8 mouse cellular contexts compared by ENCODE assay signal in the genomic region with DNA sequence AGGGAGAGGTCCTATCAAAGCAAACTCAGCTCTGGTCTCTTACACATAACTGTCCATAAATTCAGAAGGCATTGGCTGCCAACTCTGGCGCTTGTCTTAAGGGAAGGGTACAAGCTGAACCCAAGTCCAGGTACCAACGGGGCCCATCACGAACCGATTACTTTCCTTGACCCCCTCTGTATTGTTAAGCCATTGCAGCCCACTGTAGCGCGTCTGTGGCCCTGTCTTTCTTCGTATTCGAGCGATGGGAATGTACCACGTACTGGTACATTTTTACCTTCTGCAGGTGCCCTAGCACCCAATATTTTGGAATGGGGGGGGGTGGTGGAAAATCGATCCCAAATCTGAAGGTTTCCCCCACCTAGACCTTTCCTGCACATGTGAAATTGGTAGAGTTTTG. TPM values are rescaled to one million over a fixed set of nuclear protein-coding genes. Genes with fewer than 3 reads are reported as not detected.
DNase-seq lines count a peak whose midpoint lies in the region; ATAC-seq and TF ChIP-seq lines count a peak whose summit lies in the region.

No protein-coding gene starts in this region.

- no peak for TF ChIP-seq CTCF in lung, postnatal 0 days (IDR thresholded peaks at IDR 0.05)

- H3K27ac ChIP-seq in lung, postnatal 0 days (ENCODE audit: low read length), result no peak overlapping the region
- H3K27ac ChIP-seq in limb, embryonic 14.5 days (replicated peaks; ENCODE audit: low read depth, low read length), result no peak overlapping the region
- peak overlapping the region; percentile 93; the same call in 1 of the 2 replicates for H3K27ac ChIP-seq in stomach, embryonic 15.5 days

- peak overlapping the region; percentile 36; the same call in 1 of the 2 replicates for H3K4me2 ChIP-seq in lung, postnatal 0 days (replicated peaks; ENCODE audit: low read depth, low read length)
- peak overlapping the region; percentile 39 for H3K4me2 ChIP-seq in limb, embryonic 14.5 days (replicated peaks; ENCODE audit: low read depth, low read length, severe bottlenecking)
- peak overlapping the region; percentile 50 for H3K4me2 ChIP-seq in stomach, embryonic 15.5 days

- H3K36me3 ChIP-seq in lung, postnatal 0 days (ENCODE audit: insufficient read depth, low read length), result no peaks in the 10 kb centered on the region
- H3K36me3 ChIP-seq in limb, embryonic 14.5 days (ENCODE audit: control insufficient read depth, insufficient read depth, low read length), result no peaks in the 10 kb centered on the region
- no peaks in the 10 kb centered on the region for H3K36me3 ChIP-seq in stomach, embryonic 15.5 days

- peaks cover 12% of the 10 kb centered on the region for H3K4me1 ChIP-seq in lung, postnatal 0 days (ENCODE audit: insufficient read depth, low read depth, low read length)
- peaks cover 22% of the 10 kb centered on the region for H3K4me1 ChIP-seq in limb, embryonic 14.5 days (ENCODE audit: control insufficient read depth, insufficient read depth, low read length)
- peaks cover 32% of the 10 kb centered on the region for H3K4me1 ChIP-seq in stomach, embryonic 15.5 days

- no peaks in the 10 kb centered on the region for H3K9me3 ChIP-seq in lung, postnatal 0 days (ENCODE audit: low read length)
- no peaks in the 10 kb centered on the region for H3K9me3 ChIP-seq in limb, embryonic 14.5 days (ENCODE audit: control insufficient read depth, low read length)
- H3K9me3 ChIP-seq in stomach, embryonic 15.5 days, result no peaks in the 10 kb centered on the region

- DNase-seq in cerebellum, adult 9-10 months, result peak; percentile 65
- no peak for DNase-seq in cerebellum, adult 11-12 months
- no peak for DNase-seq in lung, postnatal 0 days (ENCODE audit: low spot score)
- no peak for DNase-seq in lung, postnatal 4 days
- no peak for DNase-seq in limb, embryonic 14.5 days (ENCODE audit: low spot score)
- no peak for DNase-seq in layer of hippocampus, adult 9-11 months
- no peak for DNase-seq in embryo, embryonic 10.5 days (ENCODE audit: low spot score)

- 83% methylated on average over 11 of the region's 11 CpGs for WGBS in lung, postnatal 0 days
- 81% methylated on average over 11 of the region's 11 CpGs for WGBS in limb, embryonic 14.5 days
- 87% methylated on average over 11 of the region's 11 CpGs for WGBS in stomach, embryonic 15.5 days

- TF ChIP-seq EP300 in lung, postnatal 0 days (IDR thresholded peaks at IDR 0.05), result no peak

- no peak for TF ChIP-seq POLR2A in limb, embryonic 14.5 days (IDR thresholded peaks at IDR 0.05; ENCODE audit: borderline replicate concordance, extremely low read depth, insufficient read depth, insufficient read length)

- no peak for ATAC-seq in lung, postnatal 0 days
- ATAC-seq in limb, embryonic 14.5 days (ENCODE audit: low FRiP score, low read depth), result no peak
- ATAC-seq in stomach, embryonic 15.5 days (ENCODE audit: insufficient read depth, low FRiP score, low read depth), result no peak

- no peak overlapping the region for H3K9ac ChIP-seq in lung, postnatal 0 days (replicated peaks; ENCODE audit: low read depth)
- H3K9ac ChIP-seq in limb, embryonic 14.5 days (ENCODE audit: low read depth, low read length, severe bottlenecking), result no peak overlapping the region
- H3K9ac ChIP-seq in stomach, embryonic 15.5 days, result no peak overlapping the region

- H3K4me3 ChIP-seq in lung, postnatal 0 days (ENCODE audit: low read depth, low read length), result no peak overlapping the region
- peak overlapping the region; percentile 22; the same call in 1 of the 2 replicates for H3K4me3 ChIP-seq in limb, embryonic 14.5 days (replicated peaks; ENCODE audit: low read length)
- H3K4me3 ChIP-seq in stomach, embryonic 15.5 days (replicated peaks), result peak overlapping the region; percentile 32; the same call in 1 of the 2 replicates

- H3K27me3 ChIP-seq in lung, postnatal 0 days (replicated peaks; ENCODE audit: insufficient read depth, low read length), result no peaks in the 10 kb centered on the region
- H3K27me3 ChIP-seq in limb, embryonic 14.5 days (ENCODE audit: control insufficient read depth, insufficient read depth, low read length), result no peaks in the 10 kb centered on the region
- no peaks in the 10 kb centered on the region for H3K27me3 ChIP-seq in stomach, embryonic 15.5 days (replicated peaks)

RNA-seq across cellular contexts. Expression of a gene that starts 1.6 kb away (rescaled TPM):
- polyA plus RNA-seq in lung, postnatal 0 days (2015; fragmentation: Nextera tagmentation; extraction: Ambion mirVana), result 62.9 and 70.0 TPM in 2 replicates
- polyA plus RNA-seq in limb, embryonic 14.5 days (2012; rRNA removed), result 47.8 and 71.0 TPM in 2 replicates
- 54.4 and 55.2 TPM in 2 replicates for polyA plus RNA-seq in limb, embryonic 14.5 days (2014; fragmentation: Nextera tagmentation; extraction: Ambion mirVana)
- polyA plus RNA-seq in stomach, embryonic 15.5 days (2015; fragmentation: Nextera tagmentation; extraction: Ambion mirVana), result 49.6 and 55.0 TPM in 2 replicates

RNA-seq across cellular contexts. Expression of a gene that starts 12.7 kb away (rescaled TPM):
- polyA plus RNA-seq in lung, postnatal 0 days (2015; fragmentation: Nextera tagmentation; extraction: Ambion mirVana), result 20.1 and 21.9 TPM in 2 replicates
- polyA plus RNA-seq in limb, embryonic 14.5 days (2012; rRNA removed), result 15.2 and 15.6 TPM in 2 replicates
- polyA plus RNA-seq in limb, embryonic 14.5 days (2014; fragmentation: Nextera tagmentation; extraction: Ambion mirVana), result 12.3 and 13.9 TPM in 2 replicates
- polyA plus RNA-seq in stomach, embryonic 15.5 days (2015; fragmentation: Nextera tagmentation; extraction: Ambion mirVana), result 10.3 and 10.7 TPM in 2 replicates

RNA-seq across cellular contexts. Expression of a gene that starts 16.1 kb away (rescaled TPM):
- polyA plus RNA-seq in lung, postnatal 0 days (2015; fragmentation: Nextera tagmentation; extraction: Ambion mirVana), result 45.0 and 50.6 TPM in 2 replicates
- polyA plus RNA-seq in limb, embryonic 14.5 days (2012; rRNA removed), result 199 and 224 TPM in 2 replicates
- 89.8 and 98.1 TPM in 2 replicates for polyA plus RNA-seq in limb, embryonic 14.5 days (2014; fragmentation: Nextera tagmentation; extraction: Ambion mirVana)
- 68.5 and 84.6 TPM in 2 replicates for polyA plus RNA-seq in stomach, embryonic 15.5 days (2015; fragmentation: Nextera tagmentation; extraction: Ambion mirVana)

RNA-seq across cellular contexts. Expression of a gene that starts 22.8 kb away (rescaled TPM):
- polyA plus RNA-seq in lung, postnatal 0 days (2015; fragmentation: Nextera tagmentation; extraction: Ambion mirVana), result 16.6 and 30.0 TPM in 2 replicates
- 19.3 and 25.4 TPM in 2 replicates for polyA plus RNA-seq in limb, embryonic 14.5 days (2012; rRNA removed)
- polyA plus RNA-seq in limb, embryonic 14.5 days (2014; fragmentation: Nextera tagmentation; extraction: Ambion mirVana), result 16.0 and 22.5 TPM in 2 replicates
- polyA plus RNA-seq in stomach, embryonic 15.5 days (2015; fragmentation: Nextera tagmentation; extraction: Ambion mirVana), result 15.4 and 20.3 TPM in 2 replicates

RNA-seq across cellular contexts. Expression of a gene that starts 26.8 kb away (rescaled TPM):
- polyA plus RNA-seq in lung, postnatal 0 days (2015; fragmentation: Nextera tagmentation; extraction: Ambion mirVana), result 6.5 and 9.1 TPM in 2 replicates
- polyA plus RNA-seq in limb, embryonic 14.5 days (2012; rRNA removed), result 124 and 144 TPM in 2 replicates
- polyA plus RNA-seq in limb, embryonic 14.5 days (2014; fragmentation: Nextera tagmentation; extraction: Ambion mirVana), result 109 and 116 TPM in 2 replicates
- 134 and 146 TPM in 2 replicates for polyA plus RNA-seq in stomach, embryonic 15.5 days (2015; fragmentation: Nextera tagmentation; extraction: Ambion mirVana)
